Mouse (Mus musculus) gastrocnemius, postnatal 25 days (tissue): ENCODE results near the gene 2810006K23Rik. TPM values are rescaled to one million over a fixed set of nuclear protein-coding genes. Genes with fewer than 3 reads are reported as not detected.
"Not testable (repeated sequence)": the region's sequence is repeated elsewhere in the genome, so short reads cannot be mapped to it uniquely, and the experiment has no call there.

ENCODE experiments used
- DNase-seq: peaks from one replicate; pipeline ENCODE4 v3.0.0; 2022
- long read RNA-seq, 2 experiments: library from polyadenylated mRNA; stranded (forward); transcript quantifications; one replicate each; pipeline ENCODE4 v2.0.0; 2021
- total RNA-seq, 2 experiments: library from RNA; stranded (reverse); gene quantifications; 1 replicate in 1 of 2; 2 replicates in 1 of 2; pipeline ENCODE4 v1.2.3; 2021

The 2810006K23Rik gene
- 1 to 10 TPM; 5.2 to 7.4 TPM for total RNA-seq
- long read RNA-seq, experiment 1, transcript 2810006K23Rik-201 (3 exons, 1,677 nt) = major isoform, 7 of 7 reads
- long read RNA-seq, experiment 1, partial matches to known transcripts = 0 of 7 reads
- long read RNA-seq, experiment 1, other reads (novel, unspliced or antisense) = 0 of 7 reads
- long read RNA-seq, experiment 2, partial matches to known transcripts = 0 of 3 reads
- long read RNA-seq, experiment 2, other reads (novel, unspliced or antisense) = 0 of 3 reads

DNA sequence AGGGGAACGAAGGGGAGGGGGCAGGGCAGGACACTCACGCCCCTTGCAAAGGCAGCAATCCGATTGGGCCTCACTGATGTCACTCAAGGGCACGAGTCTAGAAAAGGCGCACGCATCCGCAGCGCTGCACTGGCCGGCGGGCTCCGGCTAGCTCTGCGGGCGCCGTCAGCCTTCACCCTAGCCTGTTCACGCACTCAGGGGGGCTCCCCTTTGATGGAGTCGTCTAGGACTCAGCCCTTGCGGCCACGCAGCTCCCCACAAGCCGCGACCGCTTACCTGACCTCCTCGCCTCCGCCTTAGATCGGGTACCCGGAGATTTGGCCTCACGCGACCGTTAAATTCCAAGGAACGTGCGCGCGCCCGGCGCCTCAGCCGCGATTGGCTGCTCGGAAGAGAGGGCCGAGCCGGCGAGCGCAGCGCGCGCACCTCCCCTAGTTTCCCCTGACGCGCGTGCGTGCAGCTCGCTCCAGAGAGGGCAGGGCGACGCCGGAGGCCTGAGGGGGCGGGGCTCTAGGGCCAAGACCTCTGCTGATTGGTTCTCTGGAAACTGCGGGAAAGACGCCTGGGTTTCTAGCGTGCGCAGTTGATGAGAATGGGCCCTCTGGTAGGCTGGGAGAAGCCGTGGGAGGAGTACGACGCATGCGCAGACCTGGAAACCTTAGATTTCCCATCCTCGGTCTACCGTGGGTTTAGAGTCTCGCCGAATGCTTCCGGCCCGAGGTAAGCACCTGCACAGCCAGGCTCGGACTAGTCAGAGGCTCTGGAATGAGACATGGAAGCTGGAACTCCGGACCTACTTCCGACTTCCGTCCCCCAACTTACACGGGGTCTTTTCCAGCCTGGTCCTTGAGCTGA lies at the start of gene 2810006K23Rik, which contains the start of gene Mphosph9:
2810006K23Rik (plus strand) TSS at position 580 of the 855 bp plus-strand sequence.
Mphosph9 (minus strand) TSS at position 463 of the 855 bp plus-strand sequence.
- peak; percentile 100 for DNase-seq

DNA sequence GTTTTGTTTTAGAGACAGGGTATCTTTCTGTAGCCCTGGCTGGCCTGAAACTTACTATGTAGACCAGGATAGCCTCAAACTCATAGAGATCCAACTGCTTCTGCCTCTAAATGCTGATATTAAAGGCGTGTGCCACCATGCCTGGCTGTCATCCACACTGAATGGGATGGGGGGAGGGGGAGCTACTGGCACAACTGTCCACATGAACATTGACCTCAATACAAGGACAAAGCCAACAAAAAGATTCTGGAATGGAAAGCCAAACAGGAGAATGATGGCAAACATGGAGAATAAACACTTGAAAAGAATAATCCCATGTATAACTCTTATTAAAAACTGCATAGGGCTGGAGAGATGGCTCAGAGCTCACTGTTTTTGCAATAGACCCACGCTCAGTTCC lies 45.0 kb upstream of the 2810006K23Rik start:
- no peak for DNase-seq

DNA sequence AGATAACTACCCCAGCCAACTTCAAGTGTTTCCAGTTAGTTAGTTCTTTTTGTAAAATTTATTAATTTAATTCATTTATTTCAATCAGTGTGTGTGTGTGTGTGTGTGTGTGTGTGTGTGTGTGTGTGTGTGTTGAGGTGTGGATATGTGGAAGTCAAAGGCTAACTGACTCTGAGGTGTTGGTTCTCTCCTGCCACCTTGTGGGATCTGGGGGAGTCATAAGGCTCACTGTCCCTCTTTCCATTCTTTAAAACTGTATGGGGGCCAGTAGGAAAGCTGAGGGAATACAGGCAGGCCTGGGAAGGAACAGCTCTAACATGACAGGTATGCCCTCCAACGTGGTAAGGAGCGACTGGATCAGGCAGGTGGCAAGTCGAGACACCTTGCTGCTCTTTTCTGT lies 43.6 kb upstream of the 2810006K23Rik start:
- DNase-seq = peak; percentile 20

DNA sequence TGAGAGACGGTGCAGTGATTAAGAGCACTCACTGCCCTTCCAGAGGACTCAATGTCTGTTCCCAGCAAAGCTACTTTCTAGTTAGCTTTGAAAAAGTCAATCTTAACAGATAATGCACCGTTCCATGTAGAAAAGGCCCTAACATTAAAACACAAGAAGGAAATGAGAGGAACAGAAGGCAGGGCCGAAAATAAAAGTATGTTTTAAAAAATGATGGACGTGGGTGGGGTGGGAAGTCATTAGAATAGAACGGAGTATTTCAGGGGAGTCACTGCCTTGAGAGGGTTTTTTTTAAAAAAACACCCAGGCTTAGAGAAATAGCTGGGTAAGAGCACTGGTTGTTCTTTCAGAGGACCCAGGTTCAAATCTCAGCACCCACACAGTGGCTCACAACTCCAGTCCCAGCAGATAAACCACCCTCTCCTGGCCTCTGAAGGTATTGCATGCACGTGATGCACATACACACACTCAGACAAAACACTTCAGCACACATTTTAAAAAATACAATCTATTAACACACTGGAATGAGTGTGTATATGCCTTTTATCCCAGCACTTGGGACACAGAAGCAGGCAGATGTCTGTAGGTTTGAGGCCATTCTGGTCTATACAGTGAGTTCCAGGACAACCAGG lies 40.2 kb upstream of the 2810006K23Rik start:
- DNase-seq = no peak

DNA sequence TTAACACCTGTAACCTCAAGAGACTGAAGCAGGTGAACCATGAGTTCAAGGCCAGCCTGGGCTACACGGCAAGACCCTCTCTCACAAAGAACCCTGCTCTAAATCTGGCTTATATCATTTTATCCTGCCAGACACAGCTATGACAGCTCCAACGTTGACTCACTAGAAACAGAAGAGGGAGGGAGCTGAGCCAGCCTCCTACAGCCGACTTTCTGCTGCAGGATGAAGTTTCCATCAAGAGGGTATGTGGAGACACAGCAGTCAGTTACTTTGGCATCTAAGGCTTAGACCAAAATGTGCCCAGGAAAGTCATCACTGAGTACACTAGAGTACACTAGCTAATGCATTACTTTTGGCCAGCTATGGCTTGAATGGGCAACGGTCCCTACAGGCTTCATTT lies 37.7 kb upstream of the 2810006K23Rik start:
- DNase-seq = no peak

DNA sequence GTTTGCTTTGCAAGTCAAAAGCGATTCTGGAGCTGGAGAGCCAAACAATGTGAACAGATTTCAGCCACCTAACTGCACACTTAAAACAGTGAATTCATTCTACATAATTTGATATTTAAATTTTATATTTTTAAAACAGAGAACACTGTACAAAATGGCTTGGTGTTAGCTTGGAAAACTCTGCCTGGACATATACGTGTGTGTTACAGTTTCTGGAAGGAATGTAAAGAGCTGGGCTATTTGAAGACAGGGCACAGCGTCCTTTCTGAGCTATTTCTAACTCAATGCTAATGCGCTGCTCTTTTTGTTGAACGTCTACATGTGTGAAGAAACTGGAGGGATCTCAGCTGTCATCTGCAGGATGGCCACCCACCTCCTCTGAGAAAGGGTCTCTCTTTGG lies 33.9 kb upstream of the 2810006K23Rik start:
- DNase-seq = no peak

DNA sequence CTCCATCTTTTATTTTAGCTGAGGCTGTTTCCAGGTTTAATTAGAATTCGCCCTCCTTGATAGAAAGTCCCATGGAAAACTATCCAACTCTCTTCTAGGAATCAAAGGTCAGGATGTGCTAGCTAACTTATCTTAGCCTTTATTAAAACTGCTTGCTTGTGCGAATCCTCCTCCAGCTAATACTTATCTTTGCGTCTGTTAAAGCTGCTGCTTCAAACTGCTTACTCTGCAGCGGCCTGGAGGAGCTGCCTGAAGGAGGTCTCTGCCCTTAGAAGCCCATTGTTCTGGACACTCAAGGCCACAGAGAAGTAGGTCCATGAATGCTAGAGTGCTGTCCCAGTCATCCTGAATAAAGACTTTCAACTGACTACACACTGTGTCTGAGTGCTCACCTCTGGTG lies 31.4 kb upstream of the 2810006K23Rik start:
- no peak for DNase-seq

DNA sequence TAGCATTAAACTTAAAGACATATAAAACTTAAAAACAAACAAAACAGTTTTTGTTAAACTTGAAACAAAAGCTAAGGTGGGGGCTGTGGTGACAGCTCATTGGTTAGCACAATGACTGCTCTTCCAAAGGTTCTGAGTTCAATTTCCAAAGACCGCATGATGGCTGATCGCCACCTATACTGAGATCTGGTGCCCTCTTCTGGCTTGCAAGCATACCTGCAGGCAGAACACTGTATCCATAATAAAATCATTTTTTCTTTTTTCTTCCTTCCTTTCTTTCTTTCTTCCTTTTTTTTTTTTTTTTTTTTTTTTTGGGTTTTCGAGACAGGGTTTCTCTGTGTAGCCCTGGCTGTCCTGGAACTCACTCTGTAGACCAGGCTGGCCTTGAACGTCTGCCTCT lies 28.6 kb upstream of the 2810006K23Rik start:
- not testable (repeated sequence) for DNase-seq

DNA sequence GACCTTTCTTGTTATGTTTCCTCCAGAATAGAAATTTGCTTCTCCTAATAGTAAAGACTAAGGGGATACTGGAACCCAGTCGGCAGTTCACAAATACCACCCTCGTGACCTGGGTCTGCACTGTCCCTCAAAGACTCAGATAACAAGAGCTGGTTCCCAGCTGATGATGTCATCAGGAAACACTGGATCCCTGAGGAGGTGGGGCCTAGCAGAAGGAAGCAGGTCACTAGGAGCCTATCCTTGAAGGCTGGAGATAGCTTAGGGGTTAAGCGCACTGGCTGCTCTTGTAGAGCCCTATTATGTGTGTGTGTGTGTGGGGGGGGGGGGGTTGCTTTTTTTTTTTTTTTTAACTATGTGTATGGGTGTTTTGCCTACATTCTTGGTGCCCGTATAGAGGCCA lies 27.8 kb upstream of the 2810006K23Rik start:
- no peak for DNase-seq

DNA sequence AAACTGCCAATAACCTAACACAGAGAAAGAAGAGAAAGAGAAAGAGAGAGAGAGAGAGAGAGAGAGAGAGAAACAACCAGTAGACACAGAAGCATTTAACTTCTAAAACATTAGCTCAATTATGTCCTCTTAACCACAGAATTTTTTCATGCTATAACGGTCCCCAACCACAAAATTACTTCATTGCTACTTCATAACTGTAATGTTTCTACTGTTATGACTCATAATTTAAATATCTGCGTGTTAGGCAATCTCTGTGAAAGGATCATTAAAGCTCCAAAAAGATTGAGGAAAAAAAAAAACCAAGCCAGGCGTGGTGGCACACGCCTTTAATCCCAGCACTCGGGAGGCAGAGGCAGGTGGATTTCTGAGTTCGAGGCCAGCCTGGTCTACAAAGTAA lies 25.0 kb upstream of the 2810006K23Rik start:
- not testable (repeated sequence) for DNase-seq

DNA sequence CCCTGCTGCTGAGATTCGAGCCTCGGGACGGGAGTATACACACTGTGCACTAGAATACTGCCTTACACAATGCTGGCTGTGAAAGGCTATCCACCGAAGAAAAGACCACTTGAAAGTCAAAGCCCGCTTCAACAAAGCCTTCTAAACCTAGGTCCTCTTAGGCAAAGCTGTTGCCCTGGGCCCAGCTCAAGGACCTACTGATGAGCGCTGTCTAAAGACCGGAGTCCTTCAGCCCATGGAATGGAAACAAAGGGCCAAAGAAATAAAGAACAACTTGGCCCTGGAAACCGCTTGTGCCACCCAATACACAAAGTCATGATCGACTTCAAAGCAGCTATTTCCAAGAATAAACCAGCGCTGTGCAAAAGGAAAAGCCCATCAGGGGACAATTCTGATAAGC lies 18.7 kb upstream of the 2810006K23Rik start:
- DNase-seq = no peak

DNA sequence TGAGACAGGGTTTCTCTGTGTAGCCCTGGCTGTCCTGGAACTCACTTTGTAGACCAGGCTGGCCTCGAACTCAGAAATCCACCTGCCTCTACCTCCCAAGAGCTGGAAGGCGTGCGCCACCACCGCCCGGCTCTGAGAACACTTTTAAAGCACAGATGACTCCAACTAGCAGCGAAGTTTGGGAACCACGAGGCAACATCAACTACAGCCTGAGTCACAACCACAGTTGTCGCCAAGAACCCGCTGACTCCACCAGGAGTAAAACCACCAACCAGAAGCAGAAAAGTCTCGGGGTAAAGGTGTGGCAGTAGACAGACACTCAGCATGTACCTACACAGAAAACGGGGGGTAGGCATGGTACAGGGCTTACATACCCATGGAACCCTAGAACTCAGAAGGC lies 17.8 kb upstream of the 2810006K23Rik start:
- DNase-seq = no peak

DNA sequence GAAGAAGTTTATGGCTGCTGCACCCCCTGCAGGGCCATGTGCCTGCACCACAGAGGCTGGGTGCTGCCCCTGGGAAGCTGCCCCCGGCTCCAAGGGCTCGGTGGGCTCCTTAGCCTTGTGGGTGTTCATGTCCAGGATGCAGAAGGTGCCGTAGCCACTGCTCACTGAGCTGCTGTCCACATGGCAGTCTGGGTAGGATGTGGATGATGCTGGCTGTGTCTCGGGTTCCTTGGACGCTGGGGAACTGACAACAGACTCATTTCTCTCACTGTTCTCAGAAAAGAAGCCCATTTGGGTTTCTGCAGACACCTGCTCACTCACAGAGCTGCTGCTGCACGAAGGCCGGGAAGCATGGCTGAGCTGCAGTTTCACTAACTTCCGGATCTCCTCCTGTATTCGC lies 12.4 kb upstream of the 2810006K23Rik start:
- no peak for DNase-seq

DNA sequence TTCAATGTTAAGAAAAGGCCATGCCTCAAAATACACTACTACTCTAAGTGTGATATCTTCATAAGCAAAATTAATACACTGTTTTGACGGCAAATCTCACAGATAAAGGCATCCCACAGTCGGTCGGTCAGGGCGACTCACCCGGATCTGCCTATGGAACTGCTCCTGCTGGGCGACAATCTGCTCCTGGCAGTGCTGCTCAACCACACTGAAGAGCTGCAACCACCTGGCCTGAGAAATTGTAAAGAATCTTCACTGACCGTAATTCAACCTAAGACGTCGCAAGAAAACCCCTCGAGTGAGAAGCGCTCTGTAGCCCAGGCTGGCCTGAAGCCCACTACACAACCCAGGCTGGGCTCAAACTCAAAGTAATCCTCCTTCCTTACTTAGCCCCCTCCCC lies 11.9 kb upstream of the 2810006K23Rik start:
- DNase-seq = no peak

DNA sequence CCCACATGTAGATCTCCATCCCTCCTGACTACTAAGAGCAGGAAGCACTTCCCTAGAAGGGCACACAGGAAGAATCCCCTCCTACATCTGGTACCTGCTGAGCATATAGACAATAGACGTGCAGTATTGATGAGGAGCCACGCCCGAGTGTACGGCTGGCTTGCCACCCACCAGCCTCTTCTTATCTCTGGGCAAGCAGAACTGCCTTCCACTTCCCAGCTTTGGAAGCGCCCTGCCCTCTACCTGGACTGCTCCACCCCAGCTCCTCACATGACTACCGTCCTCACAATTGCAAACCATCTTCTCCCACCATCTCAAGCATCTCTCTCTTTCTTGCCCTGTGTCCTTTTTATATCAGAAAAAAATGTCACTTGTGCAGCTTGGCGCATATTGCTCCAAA lies 10.2 kb upstream of the 2810006K23Rik start:
- no peak for DNase-seq

DNA sequence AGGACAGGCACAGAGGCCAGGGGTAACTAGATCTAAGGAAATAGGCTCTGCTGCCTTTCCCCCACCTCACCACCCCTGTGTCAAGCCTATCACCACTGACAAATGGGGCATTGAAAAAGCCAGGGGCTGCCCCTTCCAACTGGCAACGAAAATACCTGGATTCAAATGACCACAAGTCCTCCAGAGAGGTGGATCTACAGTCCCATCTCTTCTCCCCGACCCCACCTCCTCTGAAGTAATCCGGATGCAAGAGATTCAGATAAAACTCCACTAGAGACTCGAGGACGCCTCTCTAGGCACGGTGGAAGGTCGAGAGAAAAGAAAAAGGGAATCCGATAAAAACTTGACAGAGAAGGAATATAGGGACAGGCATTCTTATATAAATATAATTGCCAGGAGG lies 1.1 kb upstream of the 2810006K23Rik start:
- DNase-seq = no peak

DNA sequence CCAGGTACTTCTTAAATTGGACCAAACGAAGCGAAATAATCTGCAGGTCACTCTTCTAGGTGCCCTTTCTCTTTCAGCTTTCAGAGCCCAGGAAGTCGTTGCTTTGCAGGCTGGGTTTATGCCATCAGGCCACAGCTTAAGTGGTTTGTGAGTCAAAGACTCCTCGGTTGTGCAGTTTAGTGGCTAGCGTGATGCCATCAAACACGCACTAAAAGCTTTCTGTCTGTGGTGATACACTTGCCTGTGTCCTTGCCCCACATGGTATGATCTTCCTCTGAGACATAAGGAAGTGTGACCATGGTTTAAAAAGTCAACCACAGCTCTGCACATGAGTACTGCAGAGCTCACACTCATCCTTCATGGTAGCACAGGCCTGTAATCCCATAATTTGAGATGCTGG lies 2.2 kb downstream of the 2810006K23Rik start:
- DNase-seq = no peak

DNA sequence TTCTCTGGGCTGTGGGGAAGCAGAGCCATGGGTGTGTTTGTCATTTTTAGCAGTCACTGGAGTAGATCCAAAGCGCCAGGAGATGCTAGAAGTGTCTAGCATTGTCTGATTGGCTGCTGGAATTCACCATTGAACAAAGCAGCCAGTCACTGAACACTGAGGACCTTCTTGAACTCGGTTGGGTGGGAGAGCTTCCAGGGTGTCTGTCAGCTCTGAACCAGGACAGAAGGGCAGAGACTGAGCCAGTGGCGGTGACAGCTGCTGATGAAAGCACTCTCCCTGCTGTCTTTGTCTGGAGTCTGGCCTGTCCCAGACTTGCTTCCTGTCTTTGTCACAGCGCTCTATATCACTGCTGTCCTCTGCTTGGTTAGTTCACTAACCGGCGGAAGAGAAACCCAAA lies 6.5 kb downstream of the 2810006K23Rik start:
- DNase-seq = no peak

DNA sequence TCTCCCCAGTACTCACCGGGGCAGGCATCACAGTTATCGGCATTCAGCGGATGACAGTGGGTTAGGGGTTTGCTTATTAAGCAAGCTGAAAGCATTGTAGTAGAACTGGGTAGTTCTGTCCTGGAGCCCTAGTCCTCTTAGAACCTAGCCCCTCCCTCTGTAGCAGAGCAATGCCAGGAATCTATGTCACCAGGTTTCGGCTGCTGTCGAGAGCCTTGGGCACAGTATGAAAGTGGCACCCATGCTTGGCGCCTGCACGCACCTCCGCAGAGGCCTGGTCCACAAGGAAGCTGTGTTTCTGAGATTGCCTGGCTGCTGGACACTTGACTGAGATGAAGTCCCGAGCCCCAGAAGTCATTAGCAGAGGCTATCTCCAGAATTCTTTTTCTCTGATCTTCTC lies 9.2 kb downstream of the 2810006K23Rik start:
- DNase-seq = no peak

DNA sequence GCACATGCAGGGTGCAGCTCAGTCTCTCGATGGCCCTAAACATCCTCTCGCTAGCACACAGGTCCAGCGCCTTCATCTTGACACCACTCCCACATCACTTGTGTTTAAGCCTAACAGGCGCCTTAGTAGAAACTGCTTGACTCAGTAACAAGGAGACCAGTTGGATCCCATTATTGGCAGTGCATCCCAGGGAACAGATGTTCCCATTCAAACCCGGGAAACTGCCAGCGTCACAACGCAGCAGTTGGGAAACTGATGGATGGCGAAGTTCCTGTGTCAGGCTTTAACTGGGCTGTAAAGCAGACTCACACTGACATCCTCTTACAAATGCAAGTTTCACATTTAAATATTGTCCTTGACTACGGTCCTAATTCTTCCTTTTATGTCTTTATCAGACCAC lies 10.0 kb downstream of the 2810006K23Rik start:
- DNase-seq = no peak

DNA sequence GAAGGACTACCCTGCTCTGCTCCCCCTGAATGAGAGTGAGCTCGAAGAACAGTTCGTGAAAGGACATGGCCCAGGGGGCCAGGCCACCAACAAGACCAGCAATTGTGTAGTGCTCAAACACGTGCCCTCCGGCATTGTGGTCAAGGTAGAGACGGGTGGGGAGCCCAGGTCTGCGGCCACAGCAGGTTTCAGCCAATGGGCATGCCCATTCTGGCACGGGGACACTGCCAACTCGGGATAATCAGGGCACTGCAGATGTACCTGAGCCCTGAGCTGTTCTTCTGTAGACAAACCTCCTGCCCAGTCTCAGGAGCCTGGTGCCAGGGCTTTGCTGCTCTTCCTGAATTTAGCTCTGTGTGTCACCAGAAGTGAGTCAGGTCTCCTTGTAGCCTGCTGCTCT lies 10.9 kb downstream of the 2810006K23Rik start:
- no peak for DNase-seq

DNA sequence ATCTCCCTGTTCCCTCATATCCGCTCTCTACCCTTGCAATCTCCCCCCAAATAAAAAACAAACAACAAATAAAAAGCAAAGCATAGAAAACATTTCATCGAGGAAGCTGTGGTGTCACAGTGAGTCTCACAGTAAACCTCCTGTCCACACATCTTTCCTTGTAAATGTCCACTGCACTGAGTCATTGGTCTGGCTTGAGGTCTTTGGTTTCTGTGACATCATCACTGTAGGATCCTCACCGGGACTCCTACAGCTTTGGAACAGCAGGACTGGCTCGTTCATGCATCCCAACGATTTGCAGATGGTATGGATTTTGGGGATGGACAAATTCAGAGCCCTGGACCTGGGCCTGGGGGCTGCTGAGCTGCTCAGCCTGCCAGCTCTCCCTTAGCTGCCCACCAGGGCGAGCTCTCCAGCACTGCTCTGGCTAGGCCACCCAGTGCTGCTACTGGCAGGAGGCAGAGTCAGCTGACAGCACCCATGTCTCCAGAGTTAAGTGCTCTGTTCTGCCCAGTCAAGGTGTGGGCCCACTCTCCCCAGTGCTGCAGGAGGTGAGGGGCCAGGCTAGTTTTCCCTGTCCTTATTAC lies 14.0 kb downstream of the 2810006K23Rik start:
- not testable (repeated sequence) for DNase-seq

DNA sequence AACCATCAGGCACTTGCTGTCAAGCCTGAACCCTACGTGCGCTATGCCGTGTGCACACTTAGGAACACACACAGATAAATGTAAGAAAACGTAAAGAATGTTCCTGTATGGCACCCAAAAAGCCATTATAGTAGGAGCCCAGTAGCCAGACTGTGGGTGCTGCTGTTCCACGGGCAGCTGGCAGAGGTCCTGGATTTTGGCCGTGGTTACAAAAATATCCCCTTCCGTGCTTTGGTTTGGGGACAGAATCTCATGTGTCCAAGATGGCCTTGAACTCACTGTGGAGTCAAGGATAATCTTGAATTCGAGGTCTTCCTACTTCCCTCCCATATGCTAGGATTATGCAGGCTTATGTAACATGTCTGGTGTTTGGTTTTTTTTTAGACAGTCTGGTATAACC lies 15.0 kb downstream of the 2810006K23Rik start:
- DNase-seq = no peak
